Mouse (Mus musculus) bone marrow macrophage, adult 2 months (primary cell): ENCODE results near the gene Hist1h2bj. TPM values are rescaled to one million over a fixed set of nuclear protein-coding genes. Genes with fewer than 3 reads are reported as not detected.

Source experiments
- H3K27ac ChIP-seq: 2 replicates; pipeline ENCODE4 v1.5.1; 2012; ENCODE audit warnings: low read depth, low read length; ENCODE audit not compliant: insufficient read depth
- H3K4me1 ChIP-seq: 2 replicates; pipeline ENCODE4 v1.6.1; 2012; ENCODE audit warnings: low read length; ENCODE audit not compliant: control insufficient read depth, insufficient read depth
- H3K4me3 ChIP-seq: 2 replicates; pipeline ENCODE4 v1.5.1; 2012; ENCODE audit warnings: mild to moderate bottlenecking, low read length, moderate library complexity; ENCODE audit not compliant: insufficient read depth
- CTCF ChIP-seq: IDR thresholded peaks from 2 replicates; pipeline ENCODE4 v1.5.1; 2012; ENCODE audit warnings: low read depth, mild to moderate bottlenecking, low read length, moderate library complexity
- POLR2A ChIP-seq: IDR thresholded peaks from 2 replicates; pipeline ENCODE4 v1.6.1; 2012; ENCODE audit warnings: mild to moderate bottlenecking, low read depth, low read length, borderline replicate concordance
- polyA plus RNA-seq: library from polyadenylated mRNA; stranded (reverse); fragments of >200 nt; gene quantifications from 2 replicates; pipeline ENCODE4 v1.2.4, GENCODE M21; 2012; ENCODE audit not compliant: missing spikeins, insufficient read depth, insufficient read length

The Hist1h2bj gene
- polyA plus RNA-seq, 1 experiment, result 1.4 TPM

- no peak for TF ChIP-seq POLR2A
- TF ChIP-seq CTCF, result no peak
- peaks cover 29% of the 10 kb centered on the region for H3K4me1 ChIP-seq
Observed at GRCm38 (mm10) chr13:21999147-21999546, 43.9 kb upstream of the Hist1h2bj start.

DNA sequence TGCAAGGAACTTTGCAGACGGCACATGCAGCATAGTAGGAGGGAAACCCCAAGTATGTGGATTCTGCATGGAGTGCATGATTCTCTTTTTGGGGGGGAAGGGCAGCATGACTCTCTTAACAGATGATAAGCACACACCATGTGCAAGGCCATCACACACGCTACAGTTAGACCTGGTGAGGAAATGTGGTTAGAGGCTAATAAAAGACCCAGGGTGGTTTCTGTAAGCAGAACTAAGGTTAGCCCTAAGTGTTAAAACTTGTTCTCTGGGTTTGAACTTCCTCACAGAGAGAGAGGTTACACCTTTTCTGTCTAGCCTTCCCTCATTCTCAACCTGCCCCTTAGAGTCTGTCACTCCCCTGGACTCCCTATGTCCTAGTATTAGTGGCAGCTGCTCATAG, 41.7 kb upstream of the Hist1h2bj start:
- no peak for TF ChIP-seq POLR2A
- peak overlapping the region; percentile 35 for H3K4me3 ChIP-seq
- H3K4me1 ChIP-seq, result peaks cover 36% of the 10 kb centered on the region
- peak overlapping the region; percentile 35 for H3K27ac ChIP-seq

More at GRCm38 (mm10) chr13:21999147-21999546, 43.9 kb upstream of the Hist1h2bj start:
- Histone ChIP-seq H3K4me3 (no peak overlapping the region), H3K27ac (no peak overlapping the region)

- TF ChIP-seq POLR2A (no peak), CTCF (no peak)
- Histone ChIP-seq H3K27ac (peak overlapping the region; percentile 35), H3K4me3 (peak overlapping the region; percentile 35), H3K4me1 (peaks cover 36% of the 10 kb centered on the region)
Observed at GRCm38 (mm10) chr13:22001823-22002222, 41.2 kb upstream of the Hist1h2bj start.

- H3K4me3 ChIP-seq, result peak overlapping the region; percentile 75
- H3K4me1 ChIP-seq, result peaks cover 37% of the 10 kb centered on the region
- no peak overlapping the region for H3K27ac ChIP-seq
- no peak for TF ChIP-seq CTCF
- no peak for TF ChIP-seq POLR2A
Observed at GRCm38 (mm10) chr13:22005605-22006333, 37.2 kb upstream of the Hist1h2bj start.

DNA sequence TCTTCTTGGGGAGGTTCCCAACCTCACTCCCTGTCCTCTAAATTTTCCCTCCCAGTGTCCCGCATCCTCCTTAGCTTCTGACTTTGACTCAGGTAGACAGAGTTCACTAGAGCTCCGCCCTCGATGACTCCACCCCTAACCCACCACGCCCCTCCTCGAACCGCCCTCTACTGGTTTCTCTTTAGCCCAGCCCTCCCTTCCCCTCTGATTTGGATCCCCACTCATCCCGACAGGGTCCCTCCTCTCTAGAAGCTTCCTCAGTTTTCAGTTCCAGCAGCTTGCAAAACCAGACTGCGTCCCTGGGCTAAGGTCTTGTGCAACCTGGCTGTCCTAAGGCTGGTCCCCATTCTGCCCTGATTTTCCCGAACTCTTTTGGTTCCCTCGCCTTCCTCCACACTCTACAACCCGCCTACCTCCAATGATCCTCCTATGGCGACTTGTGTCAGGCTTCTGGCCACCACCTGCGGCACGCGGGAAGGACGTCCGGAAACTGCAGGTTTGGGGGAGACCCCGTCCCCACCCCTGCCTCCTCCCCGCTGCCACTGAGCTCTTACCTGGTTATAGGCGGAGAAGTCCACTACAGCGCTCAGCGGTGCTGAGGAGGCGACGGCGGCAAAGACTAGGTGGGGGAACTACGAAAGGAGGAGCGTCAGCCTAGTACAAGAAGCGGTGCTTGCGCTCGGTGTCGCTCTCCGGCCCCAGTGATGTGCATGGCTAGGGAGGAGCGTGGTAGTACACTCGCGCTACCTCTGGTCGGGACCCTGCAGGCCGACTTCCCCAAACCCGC, 36.5 kb upstream of the Hist1h2bj start:
- Histone ChIP-seq H3K4me3 (peak overlapping the region; percentile 75), H3K4me1 (peaks cover 30% of the 10 kb centered on the region), H3K27ac (no peak overlapping the region)
- no peak for TF ChIP-seq CTCF

DNA sequence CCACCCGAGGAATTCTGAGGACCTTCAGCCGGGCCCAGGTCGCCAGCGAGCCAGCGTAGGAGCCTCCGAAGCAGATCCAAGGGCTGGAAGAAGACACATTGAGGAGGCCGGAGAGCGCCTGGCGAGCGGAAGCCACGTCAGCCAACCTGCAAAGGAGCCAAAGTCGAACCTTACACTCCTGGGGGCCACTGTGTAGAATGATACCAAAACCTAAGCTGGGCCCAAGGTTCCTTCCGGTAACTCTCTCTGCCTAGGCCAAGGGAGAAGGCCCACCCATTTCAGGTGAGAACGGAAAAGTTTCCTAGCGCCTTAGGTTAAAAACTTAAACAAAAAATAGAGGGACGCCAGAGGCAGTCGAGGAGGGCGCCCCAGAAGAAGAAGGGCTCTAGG, 35.9 kb upstream of the Hist1h2bj start:
- TF ChIP-seq CTCF (no peak), POLR2A (no peak)
- H3K4me3 ChIP-seq, result peak overlapping the region; percentile 75
- H3K27ac ChIP-seq, result no peak overlapping the region
- H3K4me1 ChIP-seq, result peaks cover 26% of the 10 kb centered on the region

GRCm38 (mm10) chr13:22007872-22008271, 35.1 kb upstream of the Hist1h2bj start:
- no peak overlapping the region for H3K27ac ChIP-seq
- no peak for TF ChIP-seq CTCF
- no peak for TF ChIP-seq POLR2A
- peaks cover 20% of the 10 kb centered on the region for H3K4me1 ChIP-seq
- H3K4me3 ChIP-seq, result no peak overlapping the region

DNA sequence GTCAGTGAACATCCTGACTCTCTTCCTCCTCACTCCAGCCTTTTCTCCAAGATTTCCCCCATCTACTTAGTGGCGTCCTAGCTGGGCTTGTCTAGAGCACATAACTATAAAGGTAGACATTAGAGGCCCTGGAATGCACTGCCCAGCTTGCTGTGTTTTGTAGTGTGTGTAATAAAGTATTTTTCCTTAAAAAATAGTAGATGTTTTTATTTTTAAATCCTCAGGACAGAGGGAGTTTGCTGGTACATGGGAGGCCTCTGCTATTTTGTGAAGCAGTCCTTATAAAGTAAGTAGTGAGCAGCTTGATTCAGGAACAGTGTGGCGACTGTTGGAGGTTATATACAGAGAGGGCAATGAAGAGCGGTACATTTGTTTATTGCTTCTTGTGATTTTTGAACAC, 34.3 kb upstream of the Hist1h2bj start:
- Histone ChIP-seq H3K4me3 (no peak overlapping the region), H3K4me1 (peaks cover 12% of the 10 kb centered on the region), H3K27ac (no peak overlapping the region)
- TF ChIP-seq POLR2A (no peak), CTCF (no peak)

GRCm38 (mm10) chr13:22009642-22010041, 33.4 kb upstream of the Hist1h2bj start, which contains the start of gene Prss16:
Prss16 (minus strand) TSS chr13:22009742.
- Histone ChIP-seq H3K4me1 (peaks cover 8% of the 10 kb centered on the region), H3K4me3 (no peak within 1 kb of the TSS), H3K27ac (no peak within 1 kb of the TSS)
- TF ChIP-seq CTCF, result no peak
- no peak for TF ChIP-seq POLR2A

DNA sequence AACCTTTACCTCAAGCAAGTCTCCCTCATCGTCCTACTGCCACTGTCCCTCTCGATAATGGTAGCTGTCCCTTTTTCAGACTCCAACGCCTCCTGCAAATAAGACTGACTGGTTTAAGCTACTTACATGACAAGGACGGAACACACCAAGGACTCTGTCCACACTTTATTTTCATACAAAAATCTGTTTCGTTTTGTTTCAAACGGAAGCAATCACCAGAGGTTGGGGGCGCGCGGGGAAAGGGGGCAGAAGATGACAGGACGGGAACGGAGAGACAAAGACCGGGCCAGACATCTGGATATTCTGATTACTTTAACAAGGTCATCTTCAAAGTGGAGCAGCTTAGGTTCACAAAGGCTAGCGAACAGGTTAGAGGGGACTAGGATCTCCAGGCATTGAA, 29.3 kb upstream of the Hist1h2bj start:
- Histone ChIP-seq H3K4me1 (peaks cover 11% of the 10 kb centered on the region), H3K27ac (no peak overlapping the region), H3K4me3 (peak overlapping the region; percentile 25; the same call in 1 of the 2 replicates)
- TF ChIP-seq CTCF (no peak), POLR2A (no peak)
